Mouse (Mus musculus) heart, adult 2 months (tissue): ENCODE data around the gene 5730596B20Rik.

Source experiments
- CTCF ChIP-seq: fragments of 200-600 bp; IDR thresholded peaks from 2 replicates; pipeline ENCODE4 v1.8.1; 2022; ENCODE audit warnings: antibody characterized with exemption, mild to moderate bottlenecking, moderate library complexity
- EP300 ChIP-seq: fragments of 200-500 bp; IDR thresholded peaks from 2 replicates; pipeline ENCODE4 v1.6.1; 2011; ENCODE audit warnings: low read depth, low read length, control low read depth; ENCODE audit not compliant: insufficient read depth
- POLR2A ChIP-seq: fragments of 200-500 bp; IDR thresholded peaks from 2 replicates; pipeline ENCODE4 v1.6.1; 2011; ENCODE audit warnings: mild to moderate bottlenecking, low read depth, low read length, control low read depth; ENCODE audit not compliant: insufficient read depth

- TF ChIP-seq CTCF (no peak), POLR2A (no peak), EP300 (no peak)
These were observed 26.8 kb upstream of the 5730596B20Rik start for GRCm38 (mm10) chr6:52150401-52150966.
